Mouse (Mus musculus) retina, postnatal 7 days (tissue): ENCODE measurements at regions not wholly inside any gene's neighbourhood (a gene's known extent, or its start where the extent isn't known, plus 50 kb on each side); places are given as distances from the start of the nearest gene placed in this dataset.

Source experiments
- DNase-seq: peaks from one replicate; pipeline ENCODE4 v3.0.0-alpha.2; 2012; ENCODE audit warnings: low read depth, low spot score

DNA sequence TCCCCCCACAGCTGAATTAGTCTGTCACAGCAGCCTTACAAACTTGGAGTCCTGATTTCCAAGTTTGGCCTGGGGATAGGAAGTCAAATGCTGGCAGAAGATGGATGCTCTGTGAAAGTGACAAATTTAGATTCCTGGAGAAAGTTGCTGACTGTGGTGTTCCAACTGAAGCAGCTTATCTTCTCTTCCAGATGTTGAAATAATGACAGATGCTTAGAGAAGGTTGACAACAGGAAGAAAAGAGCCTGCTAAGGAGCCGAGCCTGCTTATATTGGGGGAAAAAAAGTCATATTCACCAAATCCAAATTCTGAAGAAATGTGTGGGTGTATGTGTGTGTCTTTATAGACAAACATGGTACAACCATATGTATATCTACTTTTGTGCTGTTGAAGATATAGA lies 1380.4 kb upstream of the Cdh8 start:
- no peak for DNase-seq

DNA sequence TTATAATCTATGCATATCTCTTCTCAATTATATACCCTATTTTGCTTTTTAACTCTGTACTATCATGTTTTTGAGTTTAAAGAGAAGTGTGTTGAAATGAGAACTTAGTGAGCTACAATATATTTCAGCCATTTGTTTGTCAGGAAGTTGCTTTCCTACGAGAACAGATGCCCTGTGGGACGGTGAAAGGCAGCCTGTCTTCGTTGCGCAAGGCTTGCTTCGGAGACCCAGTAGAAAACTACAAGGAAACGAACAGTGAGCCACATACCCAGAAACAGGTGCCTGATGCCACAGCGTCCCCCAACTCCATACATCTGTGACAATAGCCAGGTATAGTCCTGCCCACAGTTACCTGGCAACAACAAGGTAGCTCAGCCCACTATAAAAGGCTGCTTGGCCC lies 1377.7 kb upstream of the Cdh8 start:
- DNase-seq = no peak

DNA sequence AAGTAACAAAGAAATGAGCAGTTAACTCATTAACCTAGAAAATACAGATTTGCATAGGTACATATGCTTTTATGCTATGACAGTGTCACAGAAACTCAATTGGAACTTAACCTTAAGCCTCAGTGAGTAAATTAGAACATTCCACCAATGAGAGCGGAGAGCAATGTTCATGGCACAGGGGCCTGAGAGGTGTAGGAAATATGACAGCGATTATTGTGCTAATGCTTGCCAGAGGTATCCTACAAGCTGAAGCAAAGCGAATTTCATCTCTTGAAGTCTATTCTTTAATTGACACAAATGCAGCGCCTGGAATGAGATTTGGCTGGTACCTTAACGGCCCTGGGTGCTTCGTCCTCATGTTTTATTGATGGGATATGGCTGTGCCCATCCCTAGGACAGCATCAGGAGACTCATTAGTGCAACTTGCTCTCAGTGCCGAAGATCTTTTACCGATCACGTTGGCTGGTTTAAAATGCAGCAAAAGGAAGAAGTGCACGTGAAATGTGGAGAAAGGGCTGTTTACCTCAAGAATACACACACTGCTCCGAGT lies 1374.4 kb upstream of the Cdh8 start:
- no peak for DNase-seq

DNA sequence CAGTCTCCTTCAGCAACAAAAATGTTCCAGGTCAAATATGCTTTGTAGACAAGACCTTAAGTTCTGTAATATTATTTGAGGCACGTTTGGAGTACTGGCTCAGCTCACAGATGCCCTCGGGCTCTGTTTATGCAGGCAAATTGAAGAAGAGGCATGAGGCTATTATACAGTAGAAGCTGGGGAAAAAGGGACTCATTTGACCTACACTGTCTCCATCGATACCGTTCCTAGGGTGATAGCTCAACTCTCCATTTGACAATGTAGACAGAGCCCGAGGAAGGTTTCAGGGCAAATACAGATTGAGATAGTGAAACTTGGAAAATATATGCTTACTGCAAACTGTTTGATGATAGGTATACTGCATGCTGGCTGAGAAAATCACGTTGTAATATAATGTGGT lies 1371.9 kb upstream of the Cdh8 start:
- DNase-seq = no peak

DNA sequence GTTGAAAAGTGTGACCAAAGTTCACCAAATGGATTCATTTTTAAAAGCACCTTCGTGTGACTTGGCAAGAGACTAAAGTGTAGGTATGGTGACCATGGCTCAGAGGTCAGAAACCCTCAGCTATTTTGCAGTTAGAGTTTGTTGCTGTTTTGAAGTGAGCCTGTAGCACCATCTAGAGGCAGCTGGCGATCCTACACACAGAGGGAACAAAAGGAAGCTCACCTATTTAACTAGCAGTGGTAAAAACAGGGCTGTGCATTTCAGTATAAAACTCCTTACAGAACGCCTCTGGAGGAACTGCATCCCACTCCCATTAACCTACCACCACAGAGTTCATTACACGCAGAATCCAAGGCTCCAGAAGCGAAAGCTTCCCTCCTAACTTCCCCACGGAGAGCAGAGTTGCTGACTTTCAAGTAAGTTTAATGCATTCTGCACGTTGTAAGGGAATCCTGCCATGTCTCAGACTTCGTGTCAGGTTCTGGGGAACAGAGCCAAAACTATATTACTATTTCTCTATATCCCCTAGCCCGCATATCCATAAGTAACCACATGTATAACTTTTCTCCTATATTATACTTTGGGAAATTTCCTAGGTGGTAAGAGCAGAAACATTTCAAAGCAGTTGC lies 1356.6 kb upstream of the Cdh8 start:
- DNase-seq = peak; percentile 41

DNA sequence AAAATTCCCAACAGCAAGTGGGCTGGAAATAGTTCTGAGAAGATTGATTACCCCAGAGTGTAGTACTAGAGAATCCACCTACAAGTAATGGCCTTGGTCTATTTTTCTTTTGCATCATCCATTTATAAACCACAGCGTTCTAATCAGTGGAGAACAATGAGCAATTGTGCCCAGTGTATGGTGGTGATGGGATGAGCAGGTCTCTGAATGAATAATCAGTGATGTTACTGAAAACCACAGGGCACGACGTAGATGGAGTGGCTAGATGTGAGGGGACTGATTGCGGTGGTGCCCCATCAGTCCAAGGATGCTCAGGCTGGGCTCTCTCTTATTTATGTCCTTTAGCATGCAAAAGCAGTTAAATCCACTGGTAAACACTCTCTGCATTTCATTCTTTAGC lies 1353.3 kb upstream of the Cdh8 start:
- DNase-seq = no peak

DNA sequence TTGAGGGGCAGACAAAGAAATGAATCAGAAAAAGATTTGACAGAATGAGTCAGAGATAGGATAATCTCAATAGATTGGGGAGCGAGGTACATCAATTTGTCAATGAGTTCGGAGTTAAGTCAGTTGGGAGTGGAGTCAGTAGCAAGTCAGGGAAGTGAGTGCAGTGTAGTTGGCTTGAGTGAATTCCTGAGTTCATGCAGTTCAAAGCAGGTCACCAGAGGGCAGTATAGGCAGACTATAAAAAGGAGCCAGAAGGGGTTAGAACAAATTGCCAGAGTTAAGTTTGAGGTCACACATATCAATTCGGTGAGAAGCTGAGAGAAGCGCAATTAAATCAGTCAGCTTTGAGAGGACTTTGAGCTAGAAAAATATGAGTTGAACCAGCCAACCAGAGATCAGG lies 1317.7 kb upstream of the Cdh8 start:
- DNase-seq = no peak

DNA sequence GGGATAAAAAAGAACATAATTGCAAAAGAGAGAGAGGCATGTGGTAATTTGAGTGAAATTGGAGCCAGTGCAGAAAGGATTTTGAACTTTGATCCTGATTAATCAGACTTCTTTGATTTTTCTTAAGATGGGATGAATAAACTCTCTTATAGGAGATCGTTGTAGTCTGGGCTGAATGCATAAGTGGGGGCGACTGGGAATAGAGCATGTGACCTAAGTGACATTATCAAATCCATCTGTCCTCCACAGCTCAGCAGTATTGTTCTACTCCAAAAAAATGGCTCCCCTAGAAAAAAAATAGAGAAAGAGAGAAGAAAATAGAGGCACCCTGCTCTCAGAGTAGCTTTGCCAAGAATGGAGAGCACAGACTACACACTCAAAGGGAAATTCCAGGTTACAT lies 1286.1 kb upstream of the Cdh8 start:
- no peak for DNase-seq

DNA sequence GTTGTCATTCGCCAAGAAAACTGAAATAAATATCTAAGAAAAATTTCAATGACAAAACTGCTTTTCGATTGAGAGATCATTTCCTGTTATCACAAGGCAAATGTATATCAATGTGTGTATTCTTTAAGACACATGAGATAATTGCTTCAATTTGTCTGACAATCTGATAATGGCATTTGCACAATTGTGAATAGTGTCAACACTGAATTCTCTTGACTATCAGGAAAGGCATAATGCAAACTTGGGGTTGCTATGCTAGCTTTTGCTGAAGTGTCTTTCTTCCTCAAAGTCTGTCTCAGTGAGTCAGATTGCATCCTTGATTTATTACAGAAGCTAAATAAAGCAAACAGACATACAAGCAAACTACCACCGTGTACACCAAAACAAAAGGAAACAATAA lies 1278.8 kb upstream of the Cdh8 start:
- DNase-seq = no peak

DNA sequence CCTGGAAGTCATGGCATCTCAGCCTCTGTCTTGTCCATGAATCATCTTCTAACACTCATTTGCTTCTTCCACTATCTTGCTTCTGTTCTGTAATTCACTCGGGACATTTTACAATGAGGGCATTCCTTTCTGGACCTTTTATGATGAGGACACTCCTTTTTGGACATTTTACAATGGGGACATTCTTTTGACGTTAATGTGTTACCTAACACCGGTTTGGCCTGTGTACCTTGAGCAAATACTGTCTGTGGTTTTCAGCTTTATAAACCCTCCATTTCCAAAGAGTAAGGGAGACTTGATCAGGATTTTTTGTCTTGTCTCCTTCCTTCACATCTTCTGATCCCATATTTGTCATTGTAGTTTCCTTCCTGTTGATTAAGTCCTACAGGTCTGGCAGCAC lies 1262.3 kb upstream of the Cdh8 start:
- DNase-seq = no peak
